Mouse (Mus musculus): ENCODE results near the gene Arhgdib. TPM values are rescaled to one million over a fixed set of nuclear protein-coding genes. Genes with fewer than 3 reads are reported as not detected.
"Not testable (repeated sequence)": the region's sequence is repeated elsewhere in the genome, so short reads cannot be mapped to it uniquely, and the experiment has no call there.

Arhgdib gene
- total and polyA plus RNA-seq, 3 experiments = 321 to 1,150 (median 355) TPM

GRCm38 (mm10) chr6:136979274-136980082 is 37.8 kb upstream of the Arhgdib start:
- dilution Hi-C loops (cut with MboI; ENCODE audit: extremely low pct_ligation_motif_present, extremely low pct_unique_long_range_greater_than_20kb, low sequenced_read_pairs) (loop anchor here (25.0 kb wide), 1 partner anchor 117 kb away; the partner anchor contains the start of gene Art4), in situ Hi-C loops (cut with MboI; ENCODE audit: low pct_ligation_motif_present, low pct_unique_long_range_greater_than_20kb, low sequenced_read_pairs) (loop anchor here (10.0 to 25.0 kb wide), 2 partner anchors 355 to 542 kb away; no protein-coding TSS in a partner anchor)
- H3K27ac ChIP-seq (ENCODE audit: insufficient read depth, low read depth) = no peak overlapping the region
- no peaks in the 10 kb centered on the region for H3K27me3 ChIP-seq (replicated peaks)
- H3K79me2 ChIP-seq (replicated peaks; ENCODE audit: control insufficient read depth, extremely low read depth, insufficient read depth, poor library complexity, severe bottlenecking) = no peaks in the 10 kb centered on the region
- no peak overlapping the region for H3K9ac ChIP-seq (ENCODE audit: insufficient read depth, low read depth)
- DNase-seq (ENCODE audit: extremely low read depth) = no peak
- TF ChIP-seq CHD2 (IDR thresholded peaks at IDR 0.05; ENCODE audit: low read length) (no peak), NRF1 (IDR thresholded peaks at IDR 0.05; ENCODE audit: low read depth, low read length) (no peak), ZNF384 (IDR thresholded peaks at IDR 0.05; ENCODE audit: low read depth, low read length) (no peak), MYC (IDR thresholded peaks at IDR 0.05; ENCODE audit: low read depth, low read length) (no peak), HCFC1 (IDR thresholded peaks at IDR 0.05; ENCODE audit: low read depth, low read length) (no peak), ZKSCAN1 (IDR thresholded peaks at IDR 0.05; ENCODE audit: borderline replicate concordance, low read depth, low read length) (no peak), ZC3H11A (IDR thresholded peaks at IDR 0.05; ENCODE audit: low read depth, low read length) (no peak), POLR2AphosphoS2 (IDR thresholded peaks at IDR 0.05; ENCODE audit: low read depth, low read length) (no peak), EP300 (IDR thresholded peaks at IDR 0.05; ENCODE audit: low read length) (no peak), IRF4 (IDR thresholded peaks at IDR 0.05; ENCODE audit: low read depth, low read length) (no peak), MAFK (IDR thresholded peaks at IDR 0.05; ENCODE audit: insufficient replicate concordance, low read length) (no peak), CHD1 (IDR thresholded peaks at IDR 0.05; ENCODE audit: low read depth, low read length) (no peak), TBP (conservative IDR thresholded peaks at IDR 0.05; ENCODE audit: low read depth, low read length) (no peak), E2F4 (IDR thresholded peaks at IDR 0.05; ENCODE audit: insufficient replicate concordance, low read depth, low read length) (no peak), RAD21 (IDR thresholded peaks at IDR 0.05; ENCODE audit: low read depth, low read length) (no peak), JUND (conservative IDR thresholded peaks at IDR 0.05; ENCODE audit: low read depth, low read length) (no peak), NELFE (IDR thresholded peaks at IDR 0.05; ENCODE audit: low read depth, low read length) (no peak)
- no peak overlapping the region for H3K4me2 ChIP-seq (ENCODE audit: insufficient read depth, low read depth, poor library complexity, severe bottlenecking)
- H3K4me3 ChIP-seq (replicated peaks in 1 of 3; ENCODE audit: low read depth in 2 of 3, low read length in 2 of 3, poor library complexity in 1 of 3) = no peak overlapping the region
- peaks cover 5 to 24% of the 10 kb centered on the region in 2 experiments; a peak in 3 of 4 replicates for H3K4me1 ChIP-seq (ENCODE audit: control insufficient read depth in 1 of 2, insufficient read depth in 2 of 2)
- no peaks in the 10 kb centered on the region for H3K36me3 ChIP-seq (replicated peaks in 1 of 2; ENCODE audit: control insufficient read depth in 1 of 2, insufficient read depth in 1 of 2, low read length in 1 of 2)
- no peaks in the 10 kb centered on the region for H3K9me3 ChIP-seq (replicated peaks; ENCODE audit: low read length)

GRCm38 (mm10) chr6:136968877-136969276 is 27.2 kb upstream of the Arhgdib start:
- H3K9ac ChIP-seq (ENCODE audit: insufficient read depth, low read depth); H3K36me3 ChIP-seq (replicated peaks in 1 of 2; ENCODE audit: control insufficient read depth in 1 of 2, insufficient read depth in 1 of 2, low read length in 1 of 2); H3K79me2 ChIP-seq (replicated peaks; ENCODE audit: control insufficient read depth, extremely low read depth, insufficient read depth, poor library complexity, severe bottlenecking); dilution Hi-C loops (cut with MboI; ENCODE audit: extremely low pct_ligation_motif_present, extremely low pct_unique_long_range_greater_than_20kb, low sequenced_read_pairs); H3K4me2 ChIP-seq (ENCODE audit: insufficient read depth, low read depth, poor library complexity, severe bottlenecking); H3K27ac ChIP-seq (ENCODE audit: insufficient read depth, low read depth); H3K9me3 ChIP-seq (replicated peaks; ENCODE audit: low read length); H3K4me3 ChIP-seq (replicated peaks in 1 of 3; ENCODE audit: low read depth in 2 of 3, low read length in 2 of 3, poor library complexity in 1 of 3); H3K27me3 ChIP-seq (replicated peaks): not testable (repeated sequence)
- TF ChIP-seq ZNF384 (IDR thresholded peaks at IDR 0.05; ENCODE audit: low read depth, low read length) (0 out of 2 replicates have a peak, but pooled peaks have one; percentile 8), SMC3 (IDR thresholded peaks at IDR 0.05; ENCODE audit: low read depth, low read length) (peak; percentile 83), CTCF (conservative IDR thresholded peaks at IDR 0.05 in 1 of 2, IDR thresholded peaks at IDR 0.05 in 1 of 2; ENCODE audit: low read depth in 2 of 2, low read length in 2 of 2) (peak in 1 of 2 experiments; percentile 81; a peak in 2 of 4 replicates), ZC3H11A (IDR thresholded peaks at IDR 0.05; ENCODE audit: low read depth, low read length) (peak; percentile 77), RAD21 (IDR thresholded peaks at IDR 0.05; ENCODE audit: low read depth, low read length) (peak; percentile 86)
- in situ Hi-C loops (cut with MboI; ENCODE audit: low pct_ligation_motif_present, low pct_unique_long_range_greater_than_20kb, low sequenced_read_pairs) = loop anchor here (10.0 kb wide), 1 partner anchor 134 kb away; the partner anchor contains the start of gene Smco3
- H3K4me1 ChIP-seq (ENCODE audit: control insufficient read depth in 1 of 2, insufficient read depth in 2 of 2) = peaks cover 15 to 39% of the 10 kb centered on the region in 2 experiments
- peak; percentile 45 for DNase-seq (ENCODE audit: extremely low read depth)
